Mouse (Mus musculus) E14TG2a.4 (cell line): ENCODE measurements around the gene Acbd5.

Experiments
- H3K27me3 ChIP-seq: 2 replicates; pipeline ENCODE4 v1.6.1; 2014; ENCODE audit warnings: low read length, control low read depth; ENCODE audit not compliant: insufficient read depth
- H3K36me3 ChIP-seq: 2 replicates; pipeline ENCODE4 v1.6.1; 2014; ENCODE audit warnings: low read length, control low read depth; ENCODE audit not compliant: insufficient read depth
- H3K4me1 ChIP-seq: replicated peaks from 2 replicates; pipeline ENCODE4 v1.6.1; 2014; ENCODE audit warnings: low read depth, low read length, control low read depth
- H3K4me3 ChIP-seq: replicated peaks from 2 replicates; pipeline ENCODE4 v1.5.1; 2014; ENCODE audit warnings: mild to moderate bottlenecking, low read length
- H3K9me3 ChIP-seq: 2 replicates; pipeline ENCODE4 v1.6.1; 2014; ENCODE audit warnings: low read length, control low read depth
- CTCF ChIP-seq: conservative IDR thresholded peaks from 2 replicates; pipeline ENCODE4 v1.5.1; 2014; ENCODE audit warnings: low read length
- NANOG ChIP-seq: IDR thresholded peaks from 2 replicates; pipeline ENCODE4 v1.6.1; 2014; ENCODE audit warnings: borderline replicate concordance, low read length, mixed read lengths
- POU5F1 ChIP-seq: IDR thresholded peaks from 2 replicates; pipeline ENCODE4 v1.6.1; 2014; ENCODE audit warnings: low read length, borderline replicate concordance

Gene Acbd5

GRCm38 (mm10) chr2:23076783-23077182, 8.8 kb downstream of the Acbd5 start:
- TF ChIP-seq POU5F1, result no peak
- peak; percentile 50 for TF ChIP-seq CTCF
- Histone ChIP-seq H3K9me3 (no peaks in the 10 kb centered on the region), H3K4me1 (no peaks in the 10 kb centered on the region), H3K36me3 (peaks cover 30% of the 10 kb centered on the region), H3K27me3 (no peaks in the 10 kb centered on the region), H3K4me3 (no peak overlapping the region)

GRCm38 (mm10) chr2:23077693-23078092, 9.7 kb downstream of the Acbd5 start:
- H3K4me1 ChIP-seq, result no peaks in the 10 kb centered on the region
- no peaks in the 10 kb centered on the region for H3K27me3 ChIP-seq
- H3K4me3 ChIP-seq, result no peak overlapping the region
- no peaks in the 10 kb centered on the region for H3K9me3 ChIP-seq
- H3K36me3 ChIP-seq, result peaks cover 30% of the 10 kb centered on the region
- TF ChIP-seq POU5F1 (no peak), CTCF (no peak), NANOG (no peak)

- Histone ChIP-seq H3K9me3 (no peaks in the 10 kb centered on the region), H3K36me3 (peaks cover 30% of the 10 kb centered on the region), H3K4me1 (no peaks in the 10 kb centered on the region), H3K4me3 (no peak overlapping the region), H3K27me3 (no peaks in the 10 kb centered on the region)
- TF ChIP-seq POU5F1, result no peak
- no peak for TF ChIP-seq NANOG
- no peak for TF ChIP-seq CTCF
Observed at GRCm38 (mm10) chr2:23078588-23078987, 10.6 kb downstream of the Acbd5 start.

- Histone ChIP-seq H3K9me3 (no peaks in the 10 kb centered on the region), H3K4me3 (no peak overlapping the region), H3K4me1 (no peaks in the 10 kb centered on the region), H3K27me3 (no peaks in the 10 kb centered on the region), H3K36me3 (peaks cover 29% of the 10 kb centered on the region)
- TF ChIP-seq NANOG (no peak), POU5F1 (no peak), CTCF (no peak)
Observed at GRCm38 (mm10) chr2:23084540-23084939, 16.6 kb downstream of the Acbd5 start.

- Histone ChIP-seq H3K4me1 (no peaks in the 10 kb centered on the region), H3K36me3 (peaks cover 49% of the 10 kb centered on the region), H3K27me3 (no peaks in the 10 kb centered on the region), H3K4me3 (no peak overlapping the region), H3K9me3 (no peaks in the 10 kb centered on the region)
- no peak for TF ChIP-seq NANOG
- peak; percentile 82 for TF ChIP-seq CTCF
Observed at GRCm38 (mm10) chr2:23092216-23092615, 24.2 kb downstream of the Acbd5 start.

- Histone ChIP-seq H3K4me3 (no peak overlapping the region), H3K4me1 (no peaks in the 10 kb centered on the region), H3K36me3 (peaks cover 22% of the 10 kb centered on the region), H3K27me3 (no peaks in the 10 kb centered on the region), H3K9me3 (no peaks in the 10 kb centered on the region)
- no peak for TF ChIP-seq NANOG
Observed at GRCm38 (mm10) chr2:23097028-23097427, 29.1 kb downstream of the Acbd5 start.

- no peak for TF ChIP-seq NANOG
- TF ChIP-seq POU5F1, result no peak
- no peak for TF ChIP-seq CTCF
Observed at GRCm38 (mm10) chr2:23102266-23102665, 34.3 kb downstream of the Acbd5 start.

GRCm38 (mm10) chr2:23119573-23119972, 51.6 kb downstream of the Acbd5 start:
- Histone ChIP-seq H3K4me1 (peaks cover 2% of the 10 kb centered on the region), H3K4me3 (no peak overlapping the region), H3K36me3 (peaks cover 61% of the 10 kb centered on the region), H3K27me3 (no peaks in the 10 kb centered on the region), H3K9me3 (no peaks in the 10 kb centered on the region)
- TF ChIP-seq CTCF (no peak), POU5F1 (no peak), NANOG (no peak)

More at GRCm38 (mm10) chr2:23102266-23102665, 34.3 kb downstream of the Acbd5 start:
- Histone ChIP-seq H3K9me3 (peaks cover 6% of the 10 kb centered on the region), H3K27me3 (no peaks in the 10 kb centered on the region), H3K4me1 (no peaks in the 10 kb centered on the region), H3K4me3 (no peak overlapping the region), H3K36me3 (no peaks in the 10 kb centered on the region)

- Histone ChIP-seq H3K27me3 (no peaks in the 10 kb centered on the region), H3K36me3 (peaks cover 47% of the 10 kb centered on the region), H3K4me3 (peak overlapping the region; percentile 99), H3K4me1 (peaks cover 49% of the 10 kb centered on the region), H3K9me3 (no peaks in the 10 kb centered on the region)
- TF ChIP-seq POU5F1, result no peak
- TF ChIP-seq NANOG, result no peak
- no peak for TF ChIP-seq CTCF
Observed at GRCm38 (mm10) chr2:23155199-23155621, 87.2 kb downstream of the Acbd5 start.
